ENCODE assay signal across 7 mouse cellular contexts in genomic region chr6:31038445-31038844, GRCm38 (mm10).
DNase-seq lines count a peak whose midpoint lies in the region; ATAC-seq and TF ChIP-seq lines count a peak whose summit lies in the region.
"Not testable (repeated sequence)": the region's sequence is repeated elsewhere in the genome, so short reads cannot be mapped to it uniquely, and the experiment has no call there.

No protein-coding gene starts in this region.

- H3K9me3 ChIP-seq in MEL (replicated peaks; ENCODE audit: insufficient read depth, low read length); embryonic facial prominence, embryonic 11.5 days (replicated peaks; ENCODE audit: control insufficient read depth, low read length); heart, embryonic 14.5 days (ENCODE audit: control insufficient read depth, low read length); liver, postnatal 0 days (ENCODE audit: low read length); midbrain, embryonic 14.5 days (ENCODE audit: control insufficient read depth, low read length): not testable (repeated sequence)

- not testable (repeated sequence) for H3K9ac ChIP-seq in MEL (ENCODE audit: control insufficient read depth, low read depth, low read length, poor library complexity, severe bottlenecking); embryonic facial prominence, embryonic 11.5 days (replicated peaks; ENCODE audit: low read length); liver, postnatal 0 days (replicated peaks); midbrain, embryonic 14.5 days (replicated peaks; ENCODE audit: low read length)
- 0 out of 2 replicates have a peak overlapping the region, but pooled peaks have one; percentile 41 for H3K9ac ChIP-seq in heart, embryonic 14.5 days (ENCODE audit: low read length)

- not testable (repeated sequence) for TF ChIP-seq POLR2A in MEL (IDR thresholded peaks at IDR 0.05; ENCODE audit: control insufficient read depth in 1 of 2, insufficient read depth in 1 of 2, low read depth in 1 of 2, low read length in 2 of 2, poor library complexity in 1 of 2); kidney, adult 2 months (IDR thresholded peaks at IDR 0.05; ENCODE audit: low read depth, low read length)

- H3K36me3 ChIP-seq in MEL (ENCODE audit: control insufficient read depth in 1 of 2, insufficient read depth in 2 of 2, low read length in 2 of 2); embryonic facial prominence, embryonic 11.5 days (replicated peaks; ENCODE audit: control insufficient read depth, insufficient read depth, low read depth, low read length); heart, embryonic 14.5 days (ENCODE audit: control insufficient read depth, insufficient read depth, low read length); kidney, adult 2 months (ENCODE audit: control insufficient read depth, insufficient read depth, low read length); liver, postnatal 0 days (replicated peaks; ENCODE audit: insufficient read depth, low read length); midbrain, embryonic 14.5 days (ENCODE audit: control insufficient read depth, insufficient read depth, low read length): not testable (repeated sequence)

- peak; percentile 45 to 65 (median 48) for TF ChIP-seq CTCF in MEL (IDR thresholded peaks at IDR 0.05 in 2 of 3, conservative IDR thresholded peaks at IDR 0.05 in 1 of 3; ENCODE audit: control insufficient read depth in 1 of 3, insufficient read depth in 1 of 3, low read depth in 2 of 3, low read length in 3 of 3, poor library complexity in 1 of 3, severe bottlenecking in 1 of 3)
- TF ChIP-seq CTCF in kidney, adult 2 months (conservative IDR thresholded peaks at IDR 0.05; ENCODE audit: insufficient read depth, insufficient read length, low read depth, low read length), result peak; percentile 43
- TF ChIP-seq CTCF in liver, postnatal 0 days (IDR thresholded peaks at IDR 0.05; ENCODE audit: low read depth), result peak; percentile 60

- DNase-seq in MEL (ENCODE audit: low read depth, low spot score), result peak; percentile 71
- peak; percentile 10 for DNase-seq in c-Kit-positive CD71-negative TER-119-negative erythroid progenitor cells, embryonic 14.5 days (ENCODE audit: low read depth)
- DNase-seq in embryonic facial prominence, embryonic 11.5 days (ENCODE audit: low spot score), result peak; percentile 72
- DNase-seq in kidney, adult 2 months; liver, postnatal 0 days: not testable (repeated sequence)
- peak; percentile 79 for DNase-seq in midbrain, embryonic 14.5 days

- H3K4me2 ChIP-seq in embryonic facial prominence, embryonic 11.5 days (ENCODE audit: low read depth, low read length); liver, postnatal 0 days (ENCODE audit: low read depth, low read length); midbrain, embryonic 14.5 days (ENCODE audit: low read length): not testable (repeated sequence)
- H3K4me2 ChIP-seq in heart, embryonic 14.5 days (ENCODE audit: low read length), result peak overlapping the region; percentile 37

- not testable (repeated sequence) for H3K4me1 ChIP-seq in MEL (ENCODE audit: control insufficient read depth in 1 of 2, insufficient read depth in 2 of 2, low read length in 2 of 2); embryonic facial prominence, embryonic 11.5 days (ENCODE audit: control insufficient read depth, insufficient read depth, low read length); heart, embryonic 14.5 days (ENCODE audit: control insufficient read depth in 2 of 2, insufficient read depth in 2 of 2, low read length in 2 of 2); kidney, adult 2 months (ENCODE audit: control insufficient read depth, insufficient read depth, low read length); liver, postnatal 0 days (ENCODE audit: insufficient read depth); midbrain, embryonic 14.5 days (ENCODE audit: control insufficient read depth, insufficient read depth, low read length)

- not testable (repeated sequence) for ATAC-seq in embryonic facial prominence, embryonic 11.5 days (replicated peaks; ENCODE audit: insufficient number of reproducible peaks, low FRiP score, low TSS enrichment, low read depth); heart, embryonic 14.5 days (ENCODE audit: insufficient number of reproducible peaks, insufficient read depth, low FRiP score, low read depth); liver, postnatal 0 days; midbrain, embryonic 14.5 days (ENCODE audit: low FRiP score, low TSS enrichment)

- not testable (repeated sequence) for H3K27ac ChIP-seq in MEL (ENCODE audit: control insufficient read depth, low read depth, low read length); embryonic facial prominence, embryonic 11.5 days (replicated peaks; ENCODE audit: low read depth, low read length); heart, embryonic 14.5 days (replicated peaks in 1 of 2; ENCODE audit: control insufficient read depth in 1 of 2, insufficient read depth in 1 of 2, low read depth in 2 of 2, low read length in 2 of 2); kidney, adult 2 months (ENCODE audit: insufficient read depth, low read depth, low read length); liver, postnatal 0 days (ENCODE audit: low read depth); midbrain, embryonic 14.5 days (replicated peaks; ENCODE audit: low read depth, low read length)

- whole genome bisulfite sequencing in embryonic facial prominence, embryonic 11.5 days, result 1% methylated on average over 2 of the region's 2 CpGs
- WGBS in heart, embryonic 14.5 days, result 5% methylated on average over 2 of the region's 2 CpGs
- WGBS in kidney, adult 2 months, result 4% methylated on average over 2 of the region's 2 CpGs
- WGBS in liver, postnatal 0 days (ENCODE audit: insufficient replicate concordance), result 1% methylated on average over 2 of the region's 2 CpGs
- WGBS in midbrain, embryonic 14.5 days, result 2% methylated on average over 2 of the region's 2 CpGs

- H3K79me2 ChIP-seq in MEL (ENCODE audit: control insufficient read depth, insufficient read depth, low read length, poor library complexity), result not testable (repeated sequence)

- peak; percentile 67 for TF ChIP-seq RAD21 in MEL (IDR thresholded peaks at IDR 0.05; ENCODE audit: low read depth, low read length)

- not testable (repeated sequence) for TF ChIP-seq EP300 in MEL (IDR thresholded peaks at IDR 0.05; ENCODE audit: low read depth in 1 of 2, low read length in 2 of 2); liver, postnatal 0 days (IDR thresholded peaks at IDR 0.05; ENCODE audit: low read depth)

- peak overlapping the region; percentile 18 to 31; a peak in 2 of 4 replicates for H3K4me3 ChIP-seq in MEL (ENCODE audit: control insufficient read depth in 1 of 2, insufficient read depth in 1 of 2, low read depth in 2 of 2, low read length in 2 of 2)
- H3K4me3 ChIP-seq in embryonic facial prominence, embryonic 11.5 days (ENCODE audit: low read depth, low read length); heart, embryonic 14.5 days (ENCODE audit: control insufficient read depth in 1 of 2, insufficient read depth in 1 of 2, low read depth in 1 of 2, low read length in 2 of 2); kidney, adult 2 months (ENCODE audit: insufficient read depth, low read depth, low read length); liver, postnatal 0 days (ENCODE audit: low read depth, low read length); midbrain, embryonic 14.5 days (replicated peaks; ENCODE audit: low read depth, low read length): not testable (repeated sequence)

- H3K27me3 ChIP-seq in MEL (ENCODE audit: control insufficient read depth in 1 of 2, insufficient read depth in 2 of 2, low read length in 2 of 2); embryonic facial prominence, embryonic 11.5 days (ENCODE audit: control insufficient read depth, insufficient read depth, low read length); heart, embryonic 14.5 days (ENCODE audit: control insufficient read depth, insufficient read depth, low read length); kidney, adult 2 months (replicated peaks; ENCODE audit: control insufficient read depth, insufficient read depth, low read length); liver, postnatal 0 days (ENCODE audit: insufficient read depth, low read length); midbrain, embryonic 14.5 days (ENCODE audit: control insufficient read depth, insufficient read depth, low read length): not testable (repeated sequence)

TF ChIP-seq in MEL, 35 proteins besides CTCF, POLR2A, EP300 and RAD21:
- TF ChIP-seq SMC3 (IDR thresholded peaks at IDR 0.05; ENCODE audit: low read depth, low read length), result peak; percentile 53
- TF ChIP-seq ZC3H11A (IDR thresholded peaks at IDR 0.05; ENCODE audit: low read depth, low read length), result peak; percentile 41; the same call in 1 of the 2 replicates
